Mouse (Mus musculus) effector memory CD4-positive, alpha-beta T cell, adult 5 months (primary cell): ENCODE measurements around the gene Nudt7. TPM values are rescaled to one million over a fixed set of nuclear protein-coding genes. Genes with fewer than 3 reads are reported as not detected.

Source experiments
- polyA plus RNA-seq: library from polyadenylated mRNA; unstranded; fragments of 100-300 nt; shearing (Covaris generic); gene quantifications from one replicate; pipeline ENCODE4 v1.2.1, GENCODE M21; 2017

Gene Nudt7
- polyA plus RNA-seq = 5.1 TPM

GRCm38 (mm10) chr8:114133510-114134362 lies at the start of gene Nudt7:
Nudt7 (plus strand) TSS chr8:114133557.

Other genes starting within 250 kb of the Nudt7 start
- 0.14 TPM for gene Vat1l, start 72.1 kb downstream of the Nudt7 start, polyA plus RNA-seq